Mouse (Mus musculus) thymus, adult 2 months (tissue): Measurements from ENCODE around the gene Neu4. TPM values are rescaled to one million over a fixed set of nuclear protein-coding genes. Genes with fewer than 3 reads are reported as not detected.

Experiments
- DNase-seq: peaks from one replicate; pipeline ENCODE4 v3.0.0; 2021
- H3K27ac ChIP-seq: fragments of 200-500 bp; 2 replicates; pipeline ENCODE4 v1.5.1; 2012; ENCODE audit warnings: low read length, control low read depth; ENCODE audit not compliant: control insufficient read depth, insufficient read depth
- H3K27me3 ChIP-seq: fragments of 200-500 bp; 2 replicates; pipeline ENCODE4 v1.6.1; 2012; ENCODE audit warnings: mild to moderate bottlenecking, low read length, moderate library complexity, mixed read lengths; ENCODE audit not compliant: control insufficient read depth, insufficient read depth
- H3K36me3 ChIP-seq: fragments of 200-500 bp; 2 replicates; pipeline ENCODE4 v1.6.1; 2012; ENCODE audit warnings: mild to moderate bottlenecking, low read length, moderate library complexity; ENCODE audit not compliant: control insufficient read depth, insufficient read depth
- H3K4me1 ChIP-seq: fragments of 200-500 bp; replicated peaks from 2 replicates; pipeline ENCODE4 v1.6.1; 2012; ENCODE audit warnings: low read length; ENCODE audit not compliant: control insufficient read depth, insufficient read depth
- H3K4me3 ChIP-seq: fragments of 200-500 bp; 2 replicates; pipeline ENCODE4 v1.5.1; 2012; ENCODE audit warnings: mild to moderate bottlenecking, low read length, control low read depth, moderate library complexity; ENCODE audit not compliant: control insufficient read depth, insufficient read depth
- CTCF ChIP-seq: fragments of 200-500 bp; IDR thresholded peaks from 2 replicates; pipeline ENCODE4 v1.5.1; 2012; ENCODE audit warnings: mild to moderate bottlenecking, control low read depth, low read length, moderate library complexity, borderline replicate concordance; ENCODE audit not compliant: control insufficient read depth, poor library complexity, insufficient read depth; ENCODE audit errors: extremely low read depth
- POLR2A ChIP-seq: fragments of 200-500 bp; IDR thresholded peaks from 2 replicates; pipeline ENCODE4 v1.6.1; 2012; ENCODE audit warnings: mild to moderate bottlenecking, low read length, control low read depth, moderate library complexity; ENCODE audit not compliant: control insufficient read depth, poor library complexity, insufficient read depth; ENCODE audit errors: extremely low read depth
- WGBS: fragments of 180-500 bp; shearing (Covaris S2); methylation state at CpG from one replicate; pipeline ENCODE4 v1.1.7; 2018; 5-methylcytosine and 5-hydroxymethylcytosine counted together
- polyA plus RNA-seq: library from polyadenylated mRNA; depleted of rRNA; stranded (reverse); fragments of >200 nt; gene quantifications from 2 replicates; pipeline ENCODE4 v1.2.3, GENCODE M21; 2012

Neu4 gene
- polyA plus RNA-seq, 1 experiment: not detected

GRCm38 (mm10) chr1:94034984-94035743, 14.9 kb downstream of the Neu4 start:
- H3K27ac ChIP-seq: peak overlapping the region; percentile 94
- H3K27me3 ChIP-seq: no peaks in the 10 kb centered on the region; the same call in 1 of the 2 replicates

GRCm38 (mm10) chr1:94040391-94040790, 20.1 kb downstream of the Neu4 start:
- H3K27ac ChIP-seq: no peak overlapping the region
- H3K27me3 ChIP-seq: no peaks in the 10 kb centered on the region; the same call in 1 of the 2 replicates
- no peak overlapping the region for H3K4me3 ChIP-seq
- no peaks in the 10 kb centered on the region; the same call in 1 of the 2 replicates for H3K36me3 ChIP-seq
- no peak for DNase-seq
- 94% methylated on average over 2 of the region's 2 CpGs for WGBS
- peaks cover 23% of the 10 kb centered on the region for H3K4me1 ChIP-seq
- TF ChIP-seq POLR2A (no peak), CTCF (no peak)

More at GRCm38 (mm10) chr1:94034984-94035743, 14.9 kb downstream of the Neu4 start:
- Histone ChIP-seq H3K36me3 (no peaks in the 10 kb centered on the region; the same call in 1 of the 2 replicates), H3K4me3 (peak overlapping the region; percentile 44), H3K4me1 (peaks cover 29% of the 10 kb centered on the region)
- TF ChIP-seq CTCF (peak; percentile 78), POLR2A (peak; percentile 34; the same call in 1 of the 2 replicates)
- WGBS: under 1% methylated on average over 25 of the region's 25 CpGs
- DNase-seq: peak; percentile 86

- Histone ChIP-seq H3K36me3 (no peaks in the 10 kb centered on the region), H3K4me3 (no peak overlapping the region), H3K4me1 (peaks cover 12% of the 10 kb centered on the region; the same call in 1 of the 2 replicates), H3K27me3 (no peaks in the 10 kb centered on the region), H3K27ac (no peak overlapping the region)
- WGBS: 91% methylated on average over 3 of the region's 3 CpGs
- TF ChIP-seq CTCF (no peak), POLR2A (no peak)
- no peak for DNase-seq
Measured at GRCm38 (mm10) chr1:94045559-94045958, 25.3 kb downstream of the Neu4 start.

GRCm38 (mm10) chr1:94046544-94046943, 26.3 kb downstream of the Neu4 start:
- no peaks in the 10 kb centered on the region for H3K27me3 ChIP-seq
- H3K36me3 ChIP-seq: no peaks in the 10 kb centered on the region
- peaks cover 20% of the 10 kb centered on the region for H3K4me1 ChIP-seq
- 82% methylated on average over 4 of the region's 4 CpGs for WGBS
- no peak overlapping the region for H3K4me3 ChIP-seq
- no peak for DNase-seq
- no peak for TF ChIP-seq POLR2A
- TF ChIP-seq CTCF: no peak
- no peak overlapping the region for H3K27ac ChIP-seq

DNA sequence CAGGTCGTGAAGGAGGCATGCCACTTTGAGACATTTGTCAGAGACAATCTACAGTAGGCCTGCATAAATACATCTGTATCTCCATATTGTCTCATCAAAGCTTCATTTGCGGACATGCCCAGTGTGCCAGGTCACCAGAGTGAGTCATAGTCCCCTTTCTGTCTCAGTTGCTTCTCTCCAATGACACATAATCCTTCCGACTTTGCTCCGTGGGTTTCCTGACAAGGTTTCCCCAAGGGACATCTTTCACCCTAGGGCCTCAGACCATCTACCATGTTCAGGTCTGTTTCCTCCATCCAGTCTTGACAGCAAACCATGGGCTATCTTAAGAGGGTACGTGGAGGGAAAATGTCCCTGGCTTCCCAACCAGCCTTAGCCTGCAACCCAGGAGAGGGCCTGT, 30.9 kb downstream of the Neu4 start:
- 85% methylated on average over 5 of the region's 5 CpGs for WGBS

GRCm38 (mm10) chr1:94052373-94052772, 32.1 kb downstream of the Neu4 start, which contains the start of gene Pdcd1:
Gene Pdcd1, minus strand, starts transcription at chr1:94052553.
- 3% methylated on average over 6 of the region's 6 CpGs for WGBS
- Histone ChIP-seq H3K27me3 (no peaks in the 10 kb centered on the region), H3K36me3 (no peaks in the 10 kb centered on the region), H3K4me1 (peaks cover 42% of the 10 kb centered on the region), H3K4me3 (peak within 1 kb of the TSS; percentile 49), H3K27ac (peak within 1 kb of the TSS; percentile 20; the same call in 1 of the 2 replicates)
- DNase-seq: peak; percentile 51
- TF ChIP-seq POLR2A: 0 out of 2 replicates have a peak, but pooled peaks have one; percentile 25
- TF ChIP-seq CTCF: no peak

More for the DNA sequence above, 30.9 kb downstream of the Neu4 start:
- H3K36me3 ChIP-seq: no peaks in the 10 kb centered on the region
- DNase-seq: no peak
- TF ChIP-seq CTCF (no peak), POLR2A (no peak)
- peak overlapping the region; percentile 49; the same call in 1 of the 2 replicates for H3K4me3 ChIP-seq
- peaks cover 42% of the 10 kb centered on the region for H3K4me1 ChIP-seq
- no peaks in the 10 kb centered on the region for H3K27me3 ChIP-seq
- no peak overlapping the region for H3K27ac ChIP-seq
